Mouse (Mus musculus) myocyte (in vitro differentiated cells): ENCODE results near the gene Ccdc38.

ENCODE experiments used
- POLR2A ChIP-seq: IDR thresholded peaks from one replicate; pipeline ENCODE4 v1.6.1; 2011; ENCODE audit warnings: low read depth, mild to moderate bottlenecking, control low read depth, moderate library complexity; ENCODE audit not compliant: insufficient read length
- REST ChIP-seq: IDR thresholded peaks from one replicate; pipeline ENCODE4 v1.6.1; 2011; ENCODE audit warnings: mild to moderate bottlenecking, control low read depth, moderate library complexity; ENCODE audit not compliant: insufficient read depth, insufficient read length

DNA sequence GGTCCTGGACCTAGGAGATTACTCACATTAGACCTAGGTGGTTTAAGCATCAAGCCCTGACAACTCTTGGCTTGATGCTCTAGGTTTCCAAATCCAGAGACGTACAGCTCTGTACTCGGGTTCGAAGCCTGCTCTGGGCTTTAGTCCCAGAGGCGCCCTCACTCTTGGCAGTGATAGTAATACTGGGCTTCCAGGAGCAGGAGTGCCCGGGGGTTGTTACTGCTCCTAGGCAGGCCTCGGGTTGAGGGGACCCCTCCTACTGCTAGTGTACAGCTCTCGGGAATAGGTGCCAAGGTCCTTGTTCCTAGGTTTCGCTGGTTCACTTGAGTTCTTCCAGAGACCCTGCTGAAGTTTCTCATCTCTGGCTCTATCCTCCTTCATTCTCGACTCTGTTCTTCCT is 65.9 kb downstream of the Ccdc38 start:
- TF ChIP-seq POLR2A (no peak), REST (no peak)
